Mouse (Mus musculus) olfactory bulb, adult 2 months (tissue): ENCODE results near the gene Sdccag8. TPM values are rescaled to one million over a fixed set of nuclear protein-coding genes. Genes with fewer than 3 reads are reported as not detected.

Source experiments
- H3K27ac ChIP-seq: fragments of 200-500 bp; 2 replicates; pipeline ENCODE4 v1.5.1; 2012; ENCODE audit warnings: low read depth, low read length; ENCODE audit not compliant: insufficient read depth
- H3K4me1 ChIP-seq: fragments of 200-500 bp; 2 replicates; pipeline ENCODE4 v1.6.1; 2012; ENCODE audit warnings: low read length; ENCODE audit not compliant: control insufficient read depth, insufficient read depth
- H3K4me3 ChIP-seq: fragments of 200-500 bp; 2 replicates; pipeline ENCODE4 v1.5.1; 2012; ENCODE audit warnings: mild to moderate bottlenecking, low read depth, low read length, moderate library complexity; ENCODE audit not compliant: insufficient read depth
- CTCF ChIP-seq: fragments of 200-500 bp; IDR thresholded peaks from 2 replicates; pipeline ENCODE4 v1.5.1; 2012; ENCODE audit warnings: low read depth, mild to moderate bottlenecking, low read length, moderate library complexity; ENCODE audit not compliant: insufficient read depth
- POLR2A ChIP-seq: fragments of 200-500 bp; IDR thresholded peaks from 2 replicates; pipeline ENCODE4 v1.6.1; 2012; ENCODE audit warnings: mild to moderate bottlenecking, low read depth, low read length, moderate library complexity; ENCODE audit not compliant: insufficient read depth
- WGBS: fragments of 180-500 bp; shearing (Covaris S2); methylation state at CpG from one replicate; pipeline ENCODE4 v1.1.7; 2018; 5-methylcytosine and 5-hydroxymethylcytosine counted together
- polyA plus RNA-seq: library from polyadenylated mRNA; stranded (reverse); fragments of >200 nt; gene quantifications from 2 replicates; pipeline ENCODE4 v1.2.4, GENCODE M21; 2012; ENCODE audit warnings: low replicate concordance; ENCODE audit not compliant: missing spikeins, insufficient read depth, insufficient read length

Gene Sdccag8
- polyA plus RNA-seq, 1 experiment: not detected

DNA sequence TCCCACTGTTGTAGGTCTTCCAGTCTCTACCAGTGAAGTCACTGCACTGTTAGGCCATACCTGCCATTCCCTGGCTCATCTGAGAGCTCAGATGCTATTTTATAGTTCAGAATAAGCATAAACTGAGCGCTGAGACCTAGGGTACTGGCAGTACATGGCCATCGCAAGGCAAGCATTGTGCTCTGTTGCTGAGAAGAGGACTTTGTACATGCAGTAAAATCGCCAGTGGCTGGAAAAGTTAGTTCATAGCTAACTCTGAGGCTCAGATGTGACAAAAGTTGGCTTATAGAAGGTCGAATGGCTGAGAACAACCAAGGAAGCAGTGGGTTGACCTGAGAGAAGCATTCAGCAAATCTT is 180.9 kb downstream of the Sdccag8 start:
- no peak overlapping the region for H3K4me3 ChIP-seq
- no peak overlapping the region for H3K27ac ChIP-seq
- peaks cover 9% of the 10 kb centered on the region for H3K4me1 ChIP-seq
- 91% methylated on average over 4 of the region's 4 CpGs for WGBS
- TF ChIP-seq CTCF (no peak), POLR2A (no peak)

DNA sequence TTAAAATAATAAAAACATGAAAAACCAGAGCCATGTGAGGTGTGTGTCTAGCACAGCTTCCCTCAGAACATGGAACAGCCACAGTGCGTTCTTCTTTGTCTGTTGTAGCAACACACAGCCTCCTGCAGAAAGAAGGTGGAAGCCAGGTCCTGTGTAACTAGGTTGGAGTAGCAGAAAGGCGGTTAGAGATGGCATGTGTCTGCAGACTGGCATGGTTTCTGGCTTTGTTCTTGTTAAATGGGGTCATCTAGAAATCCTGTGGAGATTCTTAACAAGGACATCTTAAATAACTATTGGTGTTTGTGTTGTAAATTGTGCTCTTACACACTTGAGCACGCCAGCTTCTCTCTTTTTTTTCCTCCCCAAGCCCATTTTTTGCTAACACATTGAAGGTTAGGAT is 181.7 kb downstream of the Sdccag8 start:
- TF ChIP-seq CTCF: no peak
- TF ChIP-seq POLR2A: no peak
- H3K27ac ChIP-seq: no peak overlapping the region
- WGBS: 90% methylated on average over 3 of the region's 3 CpGs
- no peak overlapping the region for H3K4me3 ChIP-seq
- H3K4me1 ChIP-seq: peaks cover 9% of the 10 kb centered on the region

GRCm38 (mm10) chr1:176996630-176997201 is 182.3 kb downstream of the Sdccag8 start:
- Histone ChIP-seq H3K27ac (no peak overlapping the region), H3K4me3 (no peak overlapping the region), H3K4me1 (peaks cover 9% of the 10 kb centered on the region)
- 49% methylated on average over 16 of the region's 16 CpGs for WGBS
- TF ChIP-seq CTCF: no peak
- no peak for TF ChIP-seq POLR2A

GRCm38 (mm10) chr1:176997254-176997653 is 182.8 kb downstream of the Sdccag8 start:
- TF ChIP-seq POLR2A: no peak
- no peak for TF ChIP-seq CTCF
- Histone ChIP-seq H3K27ac (no peak overlapping the region), H3K4me1 (peaks cover 9% of the 10 kb centered on the region), H3K4me3 (no peak overlapping the region)
- 73% methylated on average over 6 of the region's 6 CpGs for WGBS

DNA sequence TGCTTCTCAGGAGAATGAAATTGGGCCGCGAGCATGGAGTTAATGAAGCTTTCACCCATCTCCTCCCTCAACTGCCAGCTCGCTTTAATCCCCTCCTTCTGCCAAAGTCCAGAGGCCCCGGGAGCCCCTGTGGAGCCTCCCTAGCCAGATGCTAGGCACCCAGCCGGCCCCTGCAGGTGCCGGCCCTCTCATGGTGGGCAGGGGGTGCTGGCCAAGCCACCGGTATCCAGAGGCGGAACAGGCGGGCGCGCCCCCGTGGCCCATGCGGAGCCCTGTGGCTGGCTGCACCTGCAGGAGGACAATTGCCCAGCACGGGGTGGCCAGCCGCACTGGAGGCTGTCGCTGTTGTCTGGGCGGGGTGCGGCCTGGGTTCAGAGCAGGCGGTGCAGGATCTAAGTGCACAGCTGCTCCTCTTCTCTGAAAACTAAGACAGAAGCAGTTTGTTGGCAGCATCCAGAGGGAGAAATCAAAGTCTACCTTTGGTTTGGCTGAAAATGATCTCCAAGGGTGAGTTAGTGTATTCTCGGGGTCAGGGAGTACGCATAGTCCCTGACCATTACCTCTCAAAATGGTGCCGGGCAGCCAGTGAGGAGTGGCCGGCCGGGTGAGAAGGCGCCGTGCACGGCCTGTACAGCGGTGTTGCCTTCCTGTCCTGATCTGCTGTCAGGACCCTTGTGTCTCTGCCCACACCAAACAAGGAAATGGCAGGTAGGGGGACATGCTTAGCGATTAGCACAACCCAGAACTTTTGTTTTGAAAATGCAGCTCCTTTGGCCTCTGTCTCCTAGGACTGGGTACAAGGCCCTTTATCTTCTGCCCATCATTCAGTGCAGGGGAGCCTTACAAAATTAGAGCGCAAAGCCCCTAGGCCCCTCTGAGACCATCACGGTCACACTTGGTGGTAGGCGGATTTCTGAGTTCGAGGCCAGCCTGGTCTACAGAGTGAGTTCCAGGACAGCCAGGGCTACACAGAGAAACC is 183.5 kb downstream of the Sdccag8 start:
- H3K27ac ChIP-seq: no peak overlapping the region
- 75% methylated on average over 33 of the region's 33 CpGs for WGBS
- TF ChIP-seq POLR2A (no peak), CTCF (no peak)

DNA sequence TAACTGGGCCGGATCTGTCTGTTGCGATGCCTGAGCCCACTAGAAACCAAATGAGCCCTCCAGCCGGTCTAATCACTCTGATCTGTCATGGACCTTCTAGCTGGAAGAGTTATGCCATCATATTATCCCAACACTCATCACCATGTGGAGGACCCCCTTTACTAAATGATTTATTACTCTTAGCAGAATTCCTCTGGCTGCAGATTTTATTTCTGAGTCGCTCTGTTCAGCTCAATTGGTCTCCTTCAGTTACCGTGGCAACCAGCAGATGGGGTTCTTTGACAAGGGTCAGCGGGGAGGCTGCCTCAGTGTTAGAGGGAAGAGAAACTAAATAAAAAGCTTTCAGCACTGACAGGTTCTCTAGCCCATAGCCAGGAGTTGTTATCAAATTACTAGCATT is 184.6 kb downstream of the Sdccag8 start:
- H3K27ac ChIP-seq: no peak overlapping the region
- no peak overlapping the region for H3K4me3 ChIP-seq
- 60% methylated on average over 6 of the region's 6 CpGs for WGBS
- H3K4me1 ChIP-seq: peaks cover 13% of the 10 kb centered on the region
- no peak for TF ChIP-seq CTCF
- no peak for TF ChIP-seq POLR2A

More for the DNA sequence above, 183.5 kb downstream of the Sdccag8 start:
- H3K4me3 ChIP-seq: no peak overlapping the region
- peaks cover 9% of the 10 kb centered on the region for H3K4me1 ChIP-seq

GRCm38 (mm10) chr1:177002951-177003350 is 188.5 kb downstream of the Sdccag8 start:
- 22% methylated on average over 6 of the region's 6 CpGs for WGBS
- Histone ChIP-seq H3K4me1 (peaks cover 4% of the 10 kb centered on the region), H3K4me3 (no peak overlapping the region), H3K27ac (no peak overlapping the region)
- no peak for TF ChIP-seq POLR2A
- TF ChIP-seq CTCF: no peak

GRCm38 (mm10) chr1:177004041-177004741 is 189.7 kb downstream of the Sdccag8 start:
- H3K27ac ChIP-seq: no peak overlapping the region
- 90% methylated on average over 4 of the region's 4 CpGs for WGBS
- no peak overlapping the region for H3K4me3 ChIP-seq
- H3K4me1 ChIP-seq: peaks cover 4% of the 10 kb centered on the region; the same call in 1 of the 2 replicates
- TF ChIP-seq POLR2A (no peak), CTCF (no peak)
